Mouse (Mus musculus) heart, embryonic 16.5 days (tissue): ENCODE measurements around the gene Wasf1. TPM values are rescaled to one million over a fixed set of nuclear protein-coding genes. Genes with fewer than 3 reads are reported as not detected.

ENCODE experiments used
- ATAC-seq: fragments of 200-750 bp; cut with Nextera tagmentation; replicated peaks from 2 replicates; pipeline ENCODE4 v1.8.0; 2017; ENCODE audit warnings: moderate number of reproducible peaks; ENCODE audit not compliant: insufficient read depth, low FRiP score; ENCODE audit errors: extremely low read depth
- H3K27ac ChIP-seq: fragments of 300-500 bp; sonication (generic); 2 replicates; pipeline ENCODE4 v1.5.1; 2014; ENCODE audit warnings: mild to moderate bottlenecking, low read length, control low read depth, moderate library complexity
- H3K27me3 ChIP-seq: fragments of 300-500 bp; sonication (generic); 2 replicates; pipeline ENCODE4 v1.6.1; 2014; ENCODE audit warnings: low read length, mixed read lengths; ENCODE audit not compliant: control insufficient read depth, insufficient read depth
- H3K36me3 ChIP-seq: fragments of 300-500 bp; sonication (generic); 2 replicates; pipeline ENCODE4 v1.6.1; 2014; ENCODE audit not compliant: control insufficient read depth, insufficient read depth
- H3K4me1 ChIP-seq: fragments of 300-500 bp; sonication (generic); 2 replicates; pipeline ENCODE4 v1.6.1; 2014; ENCODE audit warnings: low read length, mixed read lengths; ENCODE audit not compliant: control insufficient read depth, insufficient read depth
- H3K4me2 ChIP-seq: fragments of 300-500 bp; sonication (generic); 2 replicates; pipeline ENCODE4 v1.6.1; 2014; ENCODE audit warnings: low read depth, mild to moderate bottlenecking, control low read depth, low read length
- H3K4me3 ChIP-seq: fragments of 300-500 bp; sonication (generic); 2 replicates; pipeline ENCODE4 v1.5.1; 2014; ENCODE audit warnings: mild to moderate bottlenecking, control low read depth, low read length
- H3K9ac ChIP-seq: fragments of 300-500 bp; sonication (generic); 2 replicates; pipeline ENCODE4 v1.6.1; 2014; ENCODE audit warnings: low read length, control low read depth
- H3K9me3 ChIP-seq: fragments of 300-500 bp; sonication (generic); replicated peaks from 2 replicates; pipeline ENCODE4 v1.6.1; 2016; ENCODE audit warnings: low read length; ENCODE audit not compliant: control insufficient read depth
- WGBS: fragments of 180-500 bp; shearing (Covaris S2); extraction: QIAGEN DNeasy Blood & Tissue Kit; methylation state at CpG from one replicate; pipeline ENCODE4 v1.1.7; 2014; 5-methylcytosine and 5-hydroxymethylcytosine counted together
- polyA plus RNA-seq: library from polyadenylated mRNA; unstranded; fragments of >200 nt; fragmentation: Nextera tagmentation; extraction: Ambion mirVana; gene quantifications from 2 replicates; pipeline ENCODE4 v1.2.1, GENCODE M21; 2015

Gene Wasf1
- polyA plus RNA-seq, 1 experiment from 2014 or later: 11.4 TPM

- no peak for ATAC-seq
- Histone ChIP-seq H3K4me3 (no peak overlapping the region), H3K27ac (no peak overlapping the region), H3K4me2 (no peak overlapping the region), H3K27me3 (no peaks in the 10 kb centered on the region), H3K4me1 (peaks cover 9% of the 10 kb centered on the region; the same call in 1 of the 2 replicates), H3K9me3 (no peaks in the 10 kb centered on the region), H3K36me3 (no peaks in the 10 kb centered on the region), H3K9ac (no peak overlapping the region)
- WGBS: 78% methylated on average over 7 of the region's 7 CpGs
These were observed 23.5 kb downstream of the Wasf1 start for GRCm38 (mm10) chr10:40906802-40907201.

GRCm38 (mm10) chr10:40908580-40908979 is 25.3 kb downstream of the Wasf1 start:
- Histone ChIP-seq H3K4me1 (peaks cover 9% of the 10 kb centered on the region; the same call in 1 of the 2 replicates), H3K27ac (no peak overlapping the region), H3K9me3 (no peaks in the 10 kb centered on the region), H3K4me3 (no peak overlapping the region), H3K9ac (no peak overlapping the region), H3K36me3 (no peaks in the 10 kb centered on the region), H3K4me2 (no peak overlapping the region), H3K27me3 (no peaks in the 10 kb centered on the region)
- ATAC-seq: no peak
- 17% methylated on average over 2 of the region's 2 CpGs for WGBS

GRCm38 (mm10) chr10:40910811-40911210 is 27.5 kb downstream of the Wasf1 start:
- no peak overlapping the region for H3K9ac ChIP-seq
- WGBS: 38% methylated on average over 2 of the region's 2 CpGs
- no peaks in the 10 kb centered on the region for H3K27me3 ChIP-seq
- no peak overlapping the region for H3K4me3 ChIP-seq
- no peaks in the 10 kb centered on the region for H3K36me3 ChIP-seq
- no peaks in the 10 kb centered on the region for H3K9me3 ChIP-seq
- no peak overlapping the region for H3K27ac ChIP-seq
- peaks cover 9% of the 10 kb centered on the region; the same call in 1 of the 2 replicates for H3K4me1 ChIP-seq
- ATAC-seq: no peak
- H3K4me2 ChIP-seq: peak overlapping the region; percentile 40; the same call in 1 of the 2 replicates

- WGBS: 71% methylated on average over 2 of the region's 2 CpGs
- H3K4me1 ChIP-seq: peaks cover 6% of the 10 kb centered on the region; the same call in 1 of the 2 replicates
- no peak overlapping the region for H3K4me3 ChIP-seq
- no peak overlapping the region for H3K9ac ChIP-seq
- no peaks in the 10 kb centered on the region for H3K27me3 ChIP-seq
- no peaks in the 10 kb centered on the region for H3K9me3 ChIP-seq
- no peak overlapping the region for H3K27ac ChIP-seq
- H3K4me2 ChIP-seq: no peak overlapping the region
- ATAC-seq: no peak
- H3K36me3 ChIP-seq: no peaks in the 10 kb centered on the region
These were observed 32.0 kb downstream of the Wasf1 start for GRCm38 (mm10) chr10:40915240-40915639.

- H3K9ac ChIP-seq: no peak overlapping the region
- no peak overlapping the region for H3K4me3 ChIP-seq
- 78% methylated on average over 8 of the region's 8 CpGs for WGBS
- H3K27ac ChIP-seq: no peak overlapping the region
- H3K36me3 ChIP-seq: no peaks in the 10 kb centered on the region
- no peaks in the 10 kb centered on the region for H3K27me3 ChIP-seq
- no peak for ATAC-seq
- H3K9me3 ChIP-seq: no peaks in the 10 kb centered on the region
- H3K4me1 ChIP-seq: no peaks in the 10 kb centered on the region
- H3K4me2 ChIP-seq: no peak overlapping the region
These were observed 35.6 kb downstream of the Wasf1 start for GRCm38 (mm10) chr10:40918669-40919440.

GRCm38 (mm10) chr10:40919464-40919863 is 36.2 kb downstream of the Wasf1 start:
- Histone ChIP-seq H3K4me2 (no peak overlapping the region), H3K4me3 (no peak overlapping the region), H3K27ac (no peak overlapping the region), H3K9me3 (no peaks in the 10 kb centered on the region), H3K27me3 (no peaks in the 10 kb centered on the region), H3K36me3 (no peaks in the 10 kb centered on the region), H3K4me1 (no peaks in the 10 kb centered on the region), H3K9ac (no peak overlapping the region)
- ATAC-seq: no peak
- 84% methylated on average over 6 of the region's 6 CpGs for WGBS

- ATAC-seq: no peak
- no peak overlapping the region for H3K4me2 ChIP-seq
- H3K9ac ChIP-seq: no peak overlapping the region
- no peak overlapping the region for H3K4me3 ChIP-seq
- H3K36me3 ChIP-seq: peaks cover 8% of the 10 kb centered on the region; the same call in 1 of the 2 replicates
- no peak overlapping the region for H3K27ac ChIP-seq
- H3K9me3 ChIP-seq: no peaks in the 10 kb centered on the region
- WGBS: 93% methylated on average over 8 of the region's 8 CpGs
- H3K4me1 ChIP-seq: no peaks in the 10 kb centered on the region
- H3K27me3 ChIP-seq: no peaks in the 10 kb centered on the region
These were observed 49.7 kb downstream of the Wasf1 start for GRCm38 (mm10) chr10:40932995-40933394.

- Histone ChIP-seq H3K9me3 (no peaks in the 10 kb centered on the region), H3K4me1 (no peaks in the 10 kb centered on the region), H3K4me2 (no peak overlapping the region), H3K27me3 (no peaks in the 10 kb centered on the region), H3K36me3 (peaks cover 4% of the 10 kb centered on the region; the same call in 1 of the 2 replicates), H3K27ac (no peak overlapping the region), H3K9ac (no peak overlapping the region), H3K4me3 (no peak overlapping the region)
- no peak for ATAC-seq
- 74% methylated on average over 13 of the region's 13 CpGs for WGBS
These were observed 53.0 kb downstream of the Wasf1 start for GRCm38 (mm10) chr10:40936160-40936726.

GRCm38 (mm10) chr10:40937569-40937968 is 54.3 kb downstream of the Wasf1 start:
- no peak overlapping the region for H3K4me2 ChIP-seq
- H3K9ac ChIP-seq: no peak overlapping the region
- 91% methylated on average over 20 of the region's 20 CpGs for WGBS
- H3K4me3 ChIP-seq: no peak overlapping the region
- H3K27ac ChIP-seq: no peak overlapping the region
- H3K9me3 ChIP-seq: no peaks in the 10 kb centered on the region
- H3K4me1 ChIP-seq: no peaks in the 10 kb centered on the region
- peaks cover 4% of the 10 kb centered on the region; the same call in 1 of the 2 replicates for H3K36me3 ChIP-seq
- no peak for ATAC-seq
- H3K27me3 ChIP-seq: no peaks in the 10 kb centered on the region
